Mouse (Mus musculus) monocyte, adult 5-6 weeks (primary cell): ENCODE data around the gene Aldh4a1. TPM values are rescaled to one million over a fixed set of nuclear protein-coding genes. Genes with fewer than 3 reads are reported as not detected.

Experiments used
- total RNA-seq: library from RNA; stranded (forward); fragments of 200-1000, 200-491, 200-594 nt; gene quantifications from 3 replicates; pipeline ENCODE4 v1.2.3, GENCODE M21; 2017

Aldh4a1 gene
- total RNA-seq, 1 experiment from 2014 or later = 4.5 TPM

Other genes with a start within 250 kb of the Aldh4a1 start
- 11.1 to 19.2 TPM (median 11.7 TPM) in 3 replicates for gene Iffo2, start 92.3 kb upstream of the Aldh4a1 start, total RNA-seq
- 1.4 TPM in 1 of 3 replicates, not detected in the others for gene Gm21969, start 19.7 kb upstream of the Aldh4a1 start, total RNA-seq
- gene Tas1r2, start 30.7 kb downstream of the Aldh4a1 start, total RNA-seq = 0.53 TPM in 1 of 3 replicates, not detected in the others
- gene Pax7, start 210.7 kb downstream of the Aldh4a1 start, total RNA-seq = not detected in 3 replicates